Mouse (Mus musculus) heart, embryonic 12.5 days (tissue): ENCODE results near the gene Npnt. TPM values are rescaled to one million over a fixed set of nuclear protein-coding genes. Genes with fewer than 3 reads are reported as not detected.

ENCODE experiments used
- ATAC-seq: fragments of 200-750 bp; cut with Nextera tagmentation; 2 replicates; pipeline ENCODE4 v1.8.0; 2017; ENCODE audit warnings: moderate TSS enrichment, moderate library complexity; ENCODE audit not compliant: insufficient number of reproducible peaks, low FRiP score
- H3K27ac ChIP-seq: fragments of 300-500 bp; sonication (generic); 2 replicates; pipeline ENCODE4 v1.5.1; 2016; ENCODE audit warnings: mild to moderate bottlenecking, moderate library complexity; ENCODE audit not compliant: poor library complexity, severe bottlenecking
- H3K27me3 ChIP-seq: fragments of 300-500 bp; sonication (generic); replicated peaks from 2 replicates; pipeline ENCODE4 v1.6.1; 2016; ENCODE audit warnings: mild to moderate bottlenecking, moderate library complexity
- H3K36me3 ChIP-seq: fragments of 300-500 bp; sonication (generic); 2 replicates; pipeline ENCODE4 v1.6.1; 2016; ENCODE audit warnings: mild to moderate bottlenecking, moderate library complexity
- H3K4me1 ChIP-seq: fragments of 300-500 bp; sonication (generic); replicated peaks from 2 replicates; pipeline ENCODE4 v1.6.1; 2016; ENCODE audit warnings: mild to moderate bottlenecking
- H3K4me2 ChIP-seq: fragments of 300-500 bp; sonication (generic); 2 replicates; pipeline ENCODE4 v1.6.1; 2016; ENCODE audit warnings: mild to moderate bottlenecking, moderate library complexity
- H3K4me3 ChIP-seq: fragments of 300-500 bp; sonication (generic); 2 replicates; pipeline ENCODE4 v1.5.1; 2016; ENCODE audit warnings: mild to moderate bottlenecking
- H3K9ac ChIP-seq: fragments of 300-500 bp; sonication (generic); 2 replicates; pipeline ENCODE4 v1.6.1; 2016; ENCODE audit warnings: mild to moderate bottlenecking, moderate library complexity
- H3K9me3 ChIP-seq: fragments of 300-500 bp; sonication (generic); replicated peaks from 2 replicates; pipeline ENCODE4 v1.6.1; 2016; ENCODE audit warnings: mild to moderate bottlenecking, moderate library complexity
- WGBS: fragments of 180-500 bp; shearing (Covaris S2); methylation state at CpG from one replicate; pipeline ENCODE4 v1.1.7; 2016; 5-methylcytosine and 5-hydroxymethylcytosine counted together
- polyA plus RNA-seq: library from polyadenylated mRNA; unstranded; fragments of >200 nt; fragmentation: Nextera tagmentation; extraction: Ambion mirVana; gene quantifications from 2 replicates; pipeline ENCODE4 v1.2.1, GENCODE M21; 2016

Npnt gene
- polyA plus RNA-seq, 1 experiment from 2014 or later: 23.7 TPM

GRCm38 (mm10) chr3:132854271-132854670 lies 95.8 kb downstream of the Npnt start:
- peaks cover 16% of the 10 kb centered on the region for H3K4me1 ChIP-seq
- 85% methylated on average over 9 of the region's 9 CpGs for WGBS
- no peak overlapping the region for H3K4me3 ChIP-seq
- no peak overlapping the region for H3K27ac ChIP-seq
- no peaks in the 10 kb centered on the region for H3K27me3 ChIP-seq
- H3K9me3 ChIP-seq: no peaks in the 10 kb centered on the region
- ATAC-seq: no peak
- H3K4me2 ChIP-seq: no peak overlapping the region
- no peak overlapping the region for H3K9ac ChIP-seq
- no peaks in the 10 kb centered on the region for H3K36me3 ChIP-seq

GRCm38 (mm10) chr3:132851841-132852728 lies 98.0 kb downstream of the Npnt start:
- H3K4me1 ChIP-seq: peaks cover 16% of the 10 kb centered on the region
- H3K4me3 ChIP-seq: no peak overlapping the region
- peak overlapping the region; percentile 34 for H3K4me2 ChIP-seq
- no peak overlapping the region for H3K27ac ChIP-seq
- H3K9me3 ChIP-seq: no peaks in the 10 kb centered on the region
- no peak for ATAC-seq
- no peaks in the 10 kb centered on the region for H3K27me3 ChIP-seq
- WGBS: 54% methylated on average over 28 of the region's 28 CpGs
- H3K36me3 ChIP-seq: no peaks in the 10 kb centered on the region
- H3K9ac ChIP-seq: no peak overlapping the region

DNA sequence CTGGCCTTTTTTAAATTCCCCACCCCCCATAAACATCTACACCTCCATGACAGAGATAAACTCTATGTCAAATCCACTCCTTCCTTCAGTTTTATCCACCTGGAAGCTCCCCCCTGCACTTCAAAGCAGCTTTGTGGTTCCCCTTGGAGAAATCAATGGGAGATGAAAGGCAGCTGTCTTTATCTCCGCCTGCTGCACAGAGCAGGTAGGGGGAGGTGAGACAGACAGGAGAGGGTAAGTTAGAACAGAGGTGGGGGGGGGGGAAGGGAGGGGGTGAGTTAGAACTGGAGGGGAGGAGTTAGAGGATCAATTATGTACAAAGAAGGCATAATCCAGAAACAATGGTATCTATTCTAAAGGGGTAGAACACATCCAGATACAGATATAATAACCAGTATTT lies 98.7 kb downstream of the Npnt start:
- ATAC-seq: no peak
- no peak overlapping the region for H3K4me3 ChIP-seq
- H3K4me1 ChIP-seq: peaks cover 16% of the 10 kb centered on the region
- no peaks in the 10 kb centered on the region for H3K36me3 ChIP-seq
- no peaks in the 10 kb centered on the region for H3K9me3 ChIP-seq
- WGBS: 57% methylated on average over 1 of the region's 1 CpGs
- H3K9ac ChIP-seq: no peak overlapping the region
- H3K27me3 ChIP-seq: no peaks in the 10 kb centered on the region
- no peak overlapping the region for H3K4me2 ChIP-seq
- H3K27ac ChIP-seq: no peak overlapping the region

DNA sequence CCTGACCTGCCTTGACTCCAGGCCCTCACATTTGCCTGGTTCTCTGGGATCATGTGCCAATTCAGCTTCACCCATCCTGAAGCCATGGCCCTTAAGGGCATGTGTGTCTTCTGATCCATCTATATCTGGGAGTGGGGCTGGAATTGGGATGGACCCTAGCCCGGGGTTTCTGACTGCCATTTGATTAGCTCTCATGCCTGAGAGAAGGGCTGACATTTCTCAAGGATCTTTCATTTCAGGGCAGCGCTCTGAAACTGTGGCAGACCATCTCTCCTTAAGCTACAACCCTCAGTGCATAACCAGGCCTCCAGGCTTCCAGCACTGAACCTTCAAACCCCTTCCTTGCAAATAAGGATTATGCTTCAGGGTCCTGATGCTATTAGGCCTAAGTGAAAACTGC lies 99.7 kb downstream of the Npnt start:
- H3K4me3 ChIP-seq: no peak overlapping the region
- no peak for ATAC-seq
- H3K9ac ChIP-seq: no peak overlapping the region
- H3K27me3 ChIP-seq: no peaks in the 10 kb centered on the region
- no peak overlapping the region for H3K4me2 ChIP-seq
- H3K27ac ChIP-seq: no peak overlapping the region
- H3K36me3 ChIP-seq: no peaks in the 10 kb centered on the region
- H3K4me1 ChIP-seq: peaks cover 11% of the 10 kb centered on the region
- 72% methylated on average over 2 of the region's 2 CpGs for WGBS
- H3K9me3 ChIP-seq: no peaks in the 10 kb centered on the region

DNA sequence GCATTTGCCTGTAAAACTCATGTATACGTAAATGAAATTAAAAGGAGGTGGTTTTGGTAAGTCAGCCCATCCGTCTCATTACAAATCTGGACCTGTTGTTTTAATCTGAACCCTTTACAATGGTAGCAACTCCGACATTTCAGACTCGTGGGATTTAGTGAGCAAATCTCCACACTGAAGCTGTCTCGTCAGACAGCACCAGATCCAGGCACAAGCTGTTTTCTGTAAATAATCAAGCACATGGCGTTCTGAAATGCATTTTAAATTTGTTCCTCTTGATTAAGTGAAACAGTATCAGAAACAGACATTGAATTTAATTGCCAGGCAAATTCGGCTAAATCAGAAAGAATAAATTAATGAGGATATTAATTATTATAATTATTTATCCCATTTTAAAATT lies 100.4 kb downstream of the Npnt start:
- Histone ChIP-seq H3K27ac (no peak overlapping the region), H3K4me3 (no peak overlapping the region), H3K36me3 (no peaks in the 10 kb centered on the region), H3K4me2 (no peak overlapping the region), H3K9me3 (no peaks in the 10 kb centered on the region), H3K9ac (no peak overlapping the region), H3K4me1 (peaks cover 11% of the 10 kb centered on the region), H3K27me3 (no peaks in the 10 kb centered on the region)
- WGBS: 77% methylated on average over 7 of the region's 7 CpGs
- ATAC-seq: no peak

GRCm38 (mm10) chr3:132842676-132843075 lies 107.4 kb downstream of the Npnt start:
- Histone ChIP-seq H3K27me3 (no peaks in the 10 kb centered on the region), H3K36me3 (peaks cover 21% of the 10 kb centered on the region), H3K9me3 (no peaks in the 10 kb centered on the region), H3K4me2 (no peak overlapping the region), H3K4me3 (no peak overlapping the region), H3K27ac (no peak overlapping the region), H3K9ac (no peak overlapping the region), H3K4me1 (no peaks in the 10 kb centered on the region)
- no peak for ATAC-seq
- WGBS: 90% methylated on average over 6 of the region's 6 CpGs

DNA sequence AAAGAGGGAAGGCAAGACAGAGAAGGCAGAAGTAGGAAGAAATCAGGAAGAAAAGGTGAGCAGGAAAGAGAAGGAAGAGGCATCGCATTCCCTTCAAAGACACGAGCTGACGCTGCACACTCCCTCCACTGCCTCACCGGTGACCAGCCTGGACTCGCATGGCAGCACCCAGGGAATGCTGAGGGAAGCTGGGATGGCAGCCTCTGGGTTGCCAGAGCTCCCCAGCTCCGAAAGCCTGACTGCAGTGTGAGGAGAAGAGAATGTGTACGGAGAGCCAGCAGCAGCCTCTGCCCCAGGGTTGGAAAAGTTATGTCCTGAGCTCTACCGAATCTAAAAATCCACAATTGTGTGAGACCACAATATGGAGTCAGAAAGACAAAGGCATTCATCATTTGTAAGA lies 110.6 kb downstream of the Npnt start:
- Histone ChIP-seq H3K9me3 (no peaks in the 10 kb centered on the region), H3K27me3 (no peaks in the 10 kb centered on the region), H3K36me3 (peaks cover 27% of the 10 kb centered on the region), H3K4me3 (no peak overlapping the region), H3K4me1 (peaks cover 10% of the 10 kb centered on the region), H3K9ac (no peak overlapping the region), H3K27ac (no peak overlapping the region), H3K4me2 (no peak overlapping the region)
- no peak for ATAC-seq
- WGBS: 86% methylated on average over 8 of the region's 8 CpGs

- H3K27ac ChIP-seq: no peak overlapping the region
- no peaks in the 10 kb centered on the region for H3K9me3 ChIP-seq
- H3K4me1 ChIP-seq: peaks cover 15% of the 10 kb centered on the region
- H3K36me3 ChIP-seq: peaks cover 27% of the 10 kb centered on the region
- H3K4me2 ChIP-seq: no peak overlapping the region
- no peak for ATAC-seq
- no peaks in the 10 kb centered on the region for H3K27me3 ChIP-seq
- no peak overlapping the region for H3K9ac ChIP-seq
- H3K4me3 ChIP-seq: no peak overlapping the region
- 87% methylated on average over 14 of the region's 15 CpGs for WGBS
Measured at GRCm38 (mm10) chr3:132838656-132839417, 111.3 kb downstream of the Npnt start.

DNA sequence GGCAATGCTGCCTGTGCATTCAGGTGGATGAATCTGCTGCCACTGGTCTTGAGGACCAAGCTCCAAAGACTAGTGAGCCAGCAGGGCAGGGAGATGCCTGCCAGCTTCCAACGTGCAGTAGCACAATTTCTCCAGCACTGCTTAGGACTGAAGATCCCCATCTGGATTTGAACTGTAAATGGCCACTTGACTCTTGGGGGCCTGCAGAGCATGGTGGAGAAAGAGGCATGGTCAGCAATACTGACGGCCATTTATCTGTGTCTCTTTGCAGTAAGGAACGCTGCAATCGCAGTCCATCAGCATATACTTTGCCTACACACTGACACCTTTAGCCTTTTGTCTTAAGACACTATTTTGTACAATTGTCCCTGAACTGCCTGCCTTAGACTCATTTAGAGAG lies 113.0 kb downstream of the Npnt start:
- Histone ChIP-seq H3K4me3 (no peak overlapping the region), H3K9me3 (no peaks in the 10 kb centered on the region), H3K4me2 (no peak overlapping the region), H3K4me1 (peaks cover 15% of the 10 kb centered on the region), H3K9ac (no peak overlapping the region), H3K27ac (no peak overlapping the region), H3K36me3 (peaks cover 27% of the 10 kb centered on the region), H3K27me3 (no peaks in the 10 kb centered on the region)
- ATAC-seq: no peak
- 84% methylated on average over 4 of the region's 4 CpGs for WGBS

GRCm38 (mm10) chr3:132835118-132835794 lies 114.8 kb downstream of the Npnt start:
- Histone ChIP-seq H3K4me2 (no peak overlapping the region), H3K9ac (no peak overlapping the region)
- ATAC-seq: no peak

More at GRCm38 (mm10) chr3:132835118-132835794, 114.8 kb downstream of the Npnt start:
- Histone ChIP-seq H3K9me3 (no peaks in the 10 kb centered on the region), H3K4me3 (no peak overlapping the region), H3K4me1 (peaks cover 27% of the 10 kb centered on the region), H3K27ac (no peak overlapping the region), H3K36me3 (peaks cover 27% of the 10 kb centered on the region), H3K27me3 (no peaks in the 10 kb centered on the region)
- WGBS: 41% methylated on average over 6 of the region's 6 CpGs
